Mouse (Mus musculus) spleen, adult 2 months (tissue): Measurements from ENCODE around the gene Pck2. TPM values are rescaled to one million over a fixed set of nuclear protein-coding genes. Genes with fewer than 3 reads are reported as not detected.

Experiments used
- DNase-seq, 2 experiments: peaks; one replicate each; pipeline versions ENCODE4 v3.0.0 to v3.0.0-alpha.2; 2012 to 2021; ENCODE audit warnings: low spot score in 2 of 2, low read depth in 1 of 2
- H3K27ac ChIP-seq: fragments of 200-500 bp; 2 replicates; pipeline ENCODE4 v1.5.1; 2012; ENCODE audit warnings: low read length, inconsistent platforms; ENCODE audit not compliant: insufficient read depth
- H3K27me3 ChIP-seq: fragments of 200-500 bp; 2 replicates; pipeline ENCODE4 v1.6.1; 2012; ENCODE audit warnings: mild to moderate bottlenecking, moderate library complexity, low read length, inconsistent platforms; ENCODE audit not compliant: control insufficient read depth, insufficient read depth
- H3K36me3 ChIP-seq: fragments of 200-500 bp; 2 replicates; pipeline ENCODE4 v1.6.1; 2012; ENCODE audit warnings: mild to moderate bottlenecking, low read length, inconsistent platforms; ENCODE audit not compliant: control insufficient read depth, insufficient read depth
- H3K4me1 ChIP-seq: fragments of 200-500 bp; 2 replicates; pipeline ENCODE4 v1.6.1; 2011; ENCODE audit warnings: inconsistent platforms; ENCODE audit not compliant: control insufficient read depth, insufficient read depth, insufficient read length
- H3K4me3 ChIP-seq: fragments of 200-500 bp; 2 replicates; pipeline ENCODE4 v1.5.1; 2011; ENCODE audit warnings: mild to moderate bottlenecking, inconsistent platforms; ENCODE audit not compliant: insufficient read depth, insufficient read length; ENCODE audit errors: extremely low read depth
- CTCF ChIP-seq: fragments of 200-500 bp; IDR thresholded peaks from 2 replicates; pipeline ENCODE4 v1.5.1; 2011; ENCODE audit warnings: mild to moderate bottlenecking, inconsistent platforms; ENCODE audit not compliant: insufficient read depth, insufficient read length, insufficient replicate concordance; ENCODE audit errors: extremely low read depth
- POLR2A ChIP-seq: fragments of 200-500 bp; IDR thresholded peaks from 2 replicates; pipeline ENCODE4 v1.6.1; 2011; ENCODE audit warnings: low read depth, low read length, inconsistent platforms
- WGBS: fragments of 180-500 bp; shearing (Covaris S2); methylation state at CpG from one replicate; pipeline ENCODE4 v1.1.7; 2018; 5-methylcytosine and 5-hydroxymethylcytosine counted together
- polyA plus RNA-seq: library from polyadenylated mRNA; depleted of rRNA; stranded (reverse); fragments of >200 nt; gene quantifications from 2 replicates; pipeline ENCODE4 v1.2.3, GENCODE M21; 2012

Pck2 gene
- polyA plus RNA-seq, 1 experiment = 47.9 TPM

GRCm38 (mm10) chr14:55560202-55561073, 20.4 kb downstream of the Pck2 start, which contains the start of gene A730061H03Rik:
TSS of gene A730061H03Rik (minus strand) at chr14:55560406.
- TF ChIP-seq CTCF (no peak), POLR2A (peak; percentile 88)
- DNase-seq = peak; percentile 96 to 99
- no peaks in the 10 kb centered on the region for H3K27me3 ChIP-seq
- H3K36me3 ChIP-seq = peaks cover 10% of the 10 kb centered on the region
- peak within 1 kb of the TSS; percentile 91 for H3K4me3 ChIP-seq
- H3K4me1 ChIP-seq = peaks cover 7% of the 10 kb centered on the region; the same call in 1 of the 2 replicates
- peak within 1 kb of the TSS; percentile 100 for H3K27ac ChIP-seq
- 1% methylated on average over 51 of the region's 51 CpGs for WGBS

- Histone ChIP-seq H3K36me3 (peaks cover 21% of the 10 kb centered on the region), H3K27me3 (no peaks in the 10 kb centered on the region), H3K27ac (no peak overlapping the region), H3K4me3 (no peak overlapping the region), H3K4me1 (peaks cover 7% of the 10 kb centered on the region; the same call in 1 of the 2 replicates)
- WGBS = 91% methylated on average over 10 of the region's 10 CpGs
- DNase-seq = no peak
- TF ChIP-seq CTCF (no peak), POLR2A (no peak)
These were observed 21.8 kb downstream of the Pck2 start for GRCm38 (mm10) chr14:55561860-55562259.

GRCm38 (mm10) chr14:55563249-55563648, 23.2 kb downstream of the Pck2 start:
- Histone ChIP-seq H3K4me1 (peaks cover 5% of the 10 kb centered on the region; the same call in 1 of the 2 replicates), H3K4me3 (no peak overlapping the region), H3K27ac (no peak overlapping the region), H3K36me3 (peaks cover 29% of the 10 kb centered on the region), H3K27me3 (no peaks in the 10 kb centered on the region)
- DNase-seq = no peak
- 92% methylated on average over 11 of the region's 11 CpGs for WGBS
- TF ChIP-seq POLR2A (no peak), CTCF (no peak)

GRCm38 (mm10) chr14:55565748-55566147, 25.7 kb downstream of the Pck2 start:
- 87% methylated on average over 3 of the region's 3 CpGs for WGBS
- Histone ChIP-seq H3K4me3 (no peak overlapping the region), H3K4me1 (peaks cover 5% of the 10 kb centered on the region; the same call in 1 of the 2 replicates), H3K27ac (no peak overlapping the region), H3K27me3 (no peaks in the 10 kb centered on the region), H3K36me3 (peaks cover 42% of the 10 kb centered on the region)
- DNase-seq = no peak
- TF ChIP-seq POLR2A (no peak), CTCF (no peak)

- Histone ChIP-seq H3K27me3 (no peaks in the 10 kb centered on the region), H3K36me3 (peaks cover 42% of the 10 kb centered on the region), H3K4me1 (no peaks in the 10 kb centered on the region), H3K27ac (no peak overlapping the region), H3K4me3 (no peak overlapping the region)
- 94% methylated on average over 3 of the region's 3 CpGs for WGBS
- TF ChIP-seq CTCF (no peak), POLR2A (no peak)
- no peak for DNase-seq
These were observed 27.4 kb downstream of the Pck2 start for GRCm38 (mm10) chr14:55567496-55567895.

- no peak for DNase-seq
- 80% methylated on average over 2 of the region's 2 CpGs for WGBS
- H3K27ac ChIP-seq = no peak overlapping the region
- H3K36me3 ChIP-seq = peaks cover 31% of the 10 kb centered on the region
- no peak overlapping the region for H3K4me3 ChIP-seq
- TF ChIP-seq CTCF (no peak), POLR2A (no peak)
- no peaks in the 10 kb centered on the region for H3K27me3 ChIP-seq
- H3K4me1 ChIP-seq = no peaks in the 10 kb centered on the region
These were observed 30.5 kb downstream of the Pck2 start for GRCm38 (mm10) chr14:55570588-55570987.

- no peak overlapping the region for H3K27ac ChIP-seq
These were observed 31.7 kb downstream of the Pck2 start for GRCm38 (mm10) chr14:55571760-55572159.

More at GRCm38 (mm10) chr14:55571760-55572159, 31.7 kb downstream of the Pck2 start:
- no peaks in the 10 kb centered on the region for H3K27me3 ChIP-seq
- peaks cover 22% of the 10 kb centered on the region for H3K36me3 ChIP-seq
- H3K4me3 ChIP-seq = no peak overlapping the region
- H3K4me1 ChIP-seq = no peaks in the 10 kb centered on the region
- no peak for DNase-seq
- TF ChIP-seq POLR2A = no peak
- no peak for TF ChIP-seq CTCF
